Mouse (Mus musculus) olfactory bulb, adult 2 months (tissue): ENCODE results near the gene Myl3. TPM values are rescaled to one million over a fixed set of nuclear protein-coding genes. Genes with fewer than 3 reads are reported as not detected.

ENCODE experiments used
- H3K27ac ChIP-seq: fragments of 200-500 bp; 2 replicates; pipeline ENCODE4 v1.5.1; 2012; ENCODE audit warnings: low read depth, low read length; ENCODE audit not compliant: insufficient read depth
- H3K4me1 ChIP-seq: fragments of 200-500 bp; 2 replicates; pipeline ENCODE4 v1.6.1; 2012; ENCODE audit warnings: low read length; ENCODE audit not compliant: control insufficient read depth, insufficient read depth
- H3K4me3 ChIP-seq: fragments of 200-500 bp; 2 replicates; pipeline ENCODE4 v1.5.1; 2012; ENCODE audit warnings: mild to moderate bottlenecking, low read depth, low read length, moderate library complexity; ENCODE audit not compliant: insufficient read depth
- CTCF ChIP-seq: fragments of 200-500 bp; IDR thresholded peaks from 2 replicates; pipeline ENCODE4 v1.5.1; 2012; ENCODE audit warnings: low read depth, mild to moderate bottlenecking, low read length, moderate library complexity; ENCODE audit not compliant: insufficient read depth
- POLR2A ChIP-seq: fragments of 200-500 bp; IDR thresholded peaks from 2 replicates; pipeline ENCODE4 v1.6.1; 2012; ENCODE audit warnings: mild to moderate bottlenecking, low read depth, low read length, moderate library complexity; ENCODE audit not compliant: insufficient read depth
- WGBS: fragments of 180-500 bp; shearing (Covaris S2); methylation state at CpG from one replicate; pipeline ENCODE4 v1.1.7; 2018; 5-methylcytosine and 5-hydroxymethylcytosine counted together
- polyA plus RNA-seq: library from polyadenylated mRNA; stranded (reverse); fragments of >200 nt; gene quantifications from 2 replicates; pipeline ENCODE4 v1.2.4, GENCODE M21; 2012; ENCODE audit warnings: low replicate concordance; ENCODE audit not compliant: missing spikeins, insufficient read depth, insufficient read length

Gene Myl3
- not detected in 2 replicates for polyA plus RNA-seq

DNA sequence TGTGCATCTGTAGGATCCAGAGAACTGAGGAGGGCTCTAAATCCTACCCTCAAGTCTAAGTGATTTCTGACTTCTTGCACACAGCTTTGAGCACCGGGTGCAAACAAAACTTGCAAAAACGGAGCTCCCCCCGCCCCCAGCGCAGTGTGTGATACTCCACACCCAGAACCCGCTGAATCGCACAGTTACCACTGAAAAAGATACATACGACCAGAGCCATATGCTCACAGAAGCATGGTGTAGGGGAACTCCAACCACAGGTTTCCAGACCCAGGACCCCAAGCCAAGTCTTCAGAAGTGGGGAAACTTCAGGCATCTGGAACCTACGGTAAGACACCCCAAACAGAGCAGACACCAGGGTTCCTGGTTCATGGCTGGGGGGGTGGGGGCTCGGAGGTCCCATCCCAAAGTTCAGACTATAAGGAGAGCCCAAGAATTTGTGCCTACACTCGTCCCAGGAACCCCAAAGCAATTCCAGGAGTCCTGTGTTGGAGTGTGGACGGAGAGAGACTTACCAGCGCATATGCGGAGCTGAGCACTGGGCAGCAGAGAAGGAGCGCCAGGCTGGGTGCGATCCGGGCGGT lies at the start of gene Myl3:
Myl3 (plus strand) TSS at position 151 of the 584 bp plus-strand sequence.
- TF ChIP-seq POLR2A (no peak), CTCF (no peak)
- 13% methylated on average over 17 of the region's 17 CpGs for WGBS
- Histone ChIP-seq H3K4me1 (peaks cover 11% of the 10 kb centered on the region), H3K27ac (no peak within 1 kb of the TSS), H3K4me3 (peak within 1 kb of the TSS; percentile 47)

DNA sequence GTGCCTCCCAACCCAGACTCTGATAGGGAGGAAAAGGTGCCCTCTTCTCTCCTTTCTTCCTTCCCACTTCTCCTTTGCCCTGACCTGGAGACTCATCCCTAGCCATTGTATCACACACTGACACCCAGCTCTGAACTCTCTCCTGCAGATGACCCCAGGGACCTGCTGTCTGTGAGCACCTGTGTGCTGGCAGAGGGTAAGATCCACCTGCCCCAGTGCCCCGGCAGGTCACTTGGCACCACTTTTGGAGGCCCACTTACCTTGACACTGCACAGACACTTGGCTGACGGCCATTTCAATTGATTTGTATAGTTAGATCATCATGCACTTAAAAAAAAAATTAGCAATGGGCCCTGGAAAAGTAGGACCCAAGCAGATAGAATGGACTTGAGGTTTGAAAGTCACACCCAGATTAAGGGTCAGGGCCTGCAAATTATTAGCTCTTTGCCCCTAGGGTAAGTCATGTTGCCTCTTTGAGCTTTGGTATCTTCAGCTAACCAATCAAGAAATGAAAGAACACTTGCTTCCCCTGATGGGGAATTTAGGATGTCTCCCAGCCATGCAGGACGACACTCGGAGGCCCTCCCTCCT lies 46.4 kb upstream of the Myl3 start:
- 91% methylated on average over 4 of the region's 4 CpGs for WGBS
- TF ChIP-seq POLR2A (no peak), CTCF (no peak)

GRCm38 (mm10) chr9:110696427-110696826 lies 45.2 kb upstream of the Myl3 start:
- 92% methylated on average over 5 of the region's 5 CpGs for WGBS
- H3K4me1 ChIP-seq, result 0 out of 2 replicates have a peak, but pooled peaks cover 6% of the 10 kb centered on the region
- H3K27ac ChIP-seq, result no peak overlapping the region
- no peak overlapping the region for H3K4me3 ChIP-seq
- no peak for TF ChIP-seq POLR2A
- no peak for TF ChIP-seq CTCF

More for the DNA sequence above, 46.4 kb upstream of the Myl3 start:
- Histone ChIP-seq H3K4me1 (no peaks in the 10 kb centered on the region), H3K27ac (no peak overlapping the region), H3K4me3 (no peak overlapping the region)

GRCm38 (mm10) chr9:110697465-110697864 lies 44.2 kb upstream of the Myl3 start:
- H3K27ac ChIP-seq, result no peak overlapping the region
- H3K4me3 ChIP-seq, result no peak overlapping the region
- no peak for TF ChIP-seq CTCF
- TF ChIP-seq POLR2A, result no peak
- WGBS, result 85% methylated on average over 3 of the region's 3 CpGs
- H3K4me1 ChIP-seq, result 0 out of 2 replicates have a peak, but pooled peaks cover 6% of the 10 kb centered on the region

GRCm38 (mm10) chr9:110699574-110699973 lies 42.1 kb upstream of the Myl3 start:
- H3K4me3 ChIP-seq, result no peak overlapping the region
- TF ChIP-seq CTCF (no peak), POLR2A (no peak)
- WGBS, result 96% methylated on average over 3 of the region's 3 CpGs
- H3K4me1 ChIP-seq, result 0 out of 2 replicates have a peak, but pooled peaks cover 6% of the 10 kb centered on the region
- H3K27ac ChIP-seq, result no peak overlapping the region

- Histone ChIP-seq H3K4me1 (0 out of 2 replicates have a peak, but pooled peaks cover 6% of the 10 kb centered on the region), H3K27ac (no peak overlapping the region), H3K4me3 (no peak overlapping the region)
- TF ChIP-seq POLR2A (no peak), CTCF (no peak)
- 73% methylated on average over 12 of the region's 12 CpGs for WGBS
Observed at GRCm38 (mm10) chr9:110701114-110702032, 40.3 kb upstream of the Myl3 start.

DNA sequence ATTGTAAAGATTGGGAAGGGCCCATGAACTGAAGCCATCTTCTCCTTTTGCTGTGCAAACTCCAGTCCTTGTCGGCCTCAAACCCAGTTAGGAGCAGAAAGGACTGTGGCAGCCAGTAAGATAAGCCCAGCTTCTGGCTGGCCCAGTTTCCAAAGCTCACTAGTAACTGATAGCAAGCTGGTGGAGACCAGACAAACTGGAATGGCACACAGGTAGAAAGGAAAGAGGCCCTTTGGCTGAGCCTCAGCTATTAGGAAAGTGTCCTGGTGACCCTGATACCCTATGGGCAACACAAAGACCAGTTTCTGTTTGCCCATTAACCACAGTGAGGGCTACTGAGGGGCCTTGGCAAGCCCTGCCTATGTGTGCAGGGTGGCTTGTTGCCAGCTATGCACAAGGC lies 38.8 kb upstream of the Myl3 start:
- 66% methylated on average over 1 of the region's 1 CpGs for WGBS
- Histone ChIP-seq H3K27ac (no peak overlapping the region), H3K4me1 (0 out of 2 replicates have a peak, but pooled peaks cover 6% of the 10 kb centered on the region), H3K4me3 (no peak overlapping the region)
- no peak for TF ChIP-seq CTCF
- no peak for TF ChIP-seq POLR2A

- Histone ChIP-seq H3K27ac (no peak overlapping the region), H3K4me1 (peaks cover 11% of the 10 kb centered on the region; the same call in 1 of the 2 replicates), H3K4me3 (no peak overlapping the region)
- 95% methylated on average over 6 of the region's 6 CpGs for WGBS
- TF ChIP-seq CTCF, result no peak
- no peak for TF ChIP-seq POLR2A
Observed at GRCm38 (mm10) chr9:110703951-110704350, 37.7 kb upstream of the Myl3 start.
